ENCODE assay signal across 34 mouse cellular contexts in the genomic region with DNA sequence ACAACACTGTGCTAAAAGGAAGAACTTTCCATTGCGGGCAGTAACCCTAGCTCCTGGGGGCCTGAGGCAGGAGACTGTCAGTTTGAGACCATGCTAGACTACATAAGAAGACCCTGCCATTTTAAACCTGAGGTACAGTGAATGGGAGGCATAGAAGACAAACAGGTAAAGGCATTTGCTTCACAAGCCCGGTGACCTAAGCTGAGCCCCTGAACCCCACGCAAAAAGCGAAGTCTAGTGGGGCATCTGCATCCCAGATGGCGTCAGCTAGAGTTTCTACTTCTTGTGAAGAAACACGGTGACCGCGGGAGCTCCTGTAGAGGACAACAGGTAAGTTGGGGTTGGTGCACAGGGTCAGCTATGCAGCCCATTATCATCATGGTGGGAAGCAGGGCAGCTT.
"Had no signal": no experiment of that assay in that cellular context is flagged by ENCODE, and none has a peak within 500 bp of the region (broad histone marks: within the 10 kb centered on the region; RNA-seq: fewer than 3 reads in every experiment).

No protein-coding gene starts in this region.

- H3K4me1 ChIP-seq: heart, embryonic 13.5 days; heart, embryonic 15.5 days; hindbrain, embryonic 10.5 days; hindbrain, embryonic 12.5 days; hindbrain, embryonic 13.5 days; hindbrain, embryonic 15.5 days; intestine, embryonic 15.5 days; kidney, embryonic 15.5 days had no signal

- ATAC-seq: hindbrain, embryonic 16.5 days; hindbrain, postnatal 0 days; inflammation-experienced regulatory T-cells, adult 6 months; intestine, embryonic 15.5 days; intestine, embryonic 16.5 days had no signal

- H3K4me3 ChIP-seq: heart, embryonic 10.5 days; heart, embryonic 12.5 days; heart, embryonic 13.5 days; heart, embryonic 15.5 days; hindbrain, embryonic 10.5 days; hindbrain, embryonic 12.5 days; hindbrain, embryonic 13.5 days; hindbrain, embryonic 15.5 days; intestine, embryonic 15.5 days; kidney, embryonic 15.5 days; layer of hippocampus, adult 2 months; left cerebral cortex, adult 2 months had no signal

- H3K27ac ChIP-seq: heart, embryonic 10.5 days; heart, embryonic 13.5 days; heart, embryonic 15.5 days; hindbrain, embryonic 10.5 days; hindbrain, embryonic 12.5 days; hindbrain, embryonic 13.5 days; hindbrain, embryonic 14.5 days; hindbrain, embryonic 15.5 days; hindbrain, postnatal 0 days; intestine, embryonic 15.5 days; kidney, embryonic 15.5 days; kidney, postnatal 0 days; layer of hippocampus, adult 2 months; left cerebral cortex, adult 2 months had no signal

- H3K4me2 ChIP-seq: heart, embryonic 11.5 days; heart, embryonic 12.5 days; heart, embryonic 13.5 days; heart, embryonic 15.5 days; hindbrain, embryonic 12.5 days; hindbrain, embryonic 13.5 days; hindbrain, embryonic 14.5 days; hindbrain, embryonic 15.5 days; intestine, embryonic 15.5 days; kidney, embryonic 15.5 days had no signal

- H3K9ac ChIP-seq: heart, embryonic 12.5 days; heart, embryonic 13.5 days; heart, embryonic 15.5 days; hindbrain, embryonic 12.5 days; hindbrain, embryonic 13.5 days; hindbrain, embryonic 14.5 days; hindbrain, embryonic 15.5 days; intestine, embryonic 15.5 days; kidney, embryonic 15.5 days had no signal

- H3K27me3 ChIP-seq: heart, embryonic 12.5 days; heart, embryonic 13.5 days; heart, embryonic 15.5 days; hindbrain, embryonic 12.5 days; hindbrain, embryonic 13.5 days; hindbrain, embryonic 15.5 days; intestine, embryonic 15.5 days; kidney, embryonic 15.5 days had no signal

- H3K9me3 ChIP-seq: heart, embryonic 10.5 days; heart, embryonic 12.5 days; heart, embryonic 13.5 days; heart, embryonic 15.5 days; hindbrain, embryonic 10.5 days; hindbrain, embryonic 12.5 days; hindbrain, embryonic 13.5 days; hindbrain, embryonic 15.5 days; intestine, embryonic 15.5 days; kidney, embryonic 15.5 days had no signal

- DNase-seq: heart, postnatal 10 days; heart, postnatal 36 days; heart, postnatal 4 days; kidney, adult 11 months; kidney, adult 18-20 months; kidney, adult 2 months; kidney, adult 8-10 months; kidney, adult 9 months; kidney, postnatal 10 days; kidney, postnatal 14 days; kidney, postnatal 25 days; kidney, postnatal 36 days; kidney, postnatal 4 days; layer of hippocampus, adult 9-11 months; layer of hippocampus, postnatal 36 days had no signal
